Mouse (Mus musculus) yolk sac, embryonic 10.5 days (tissue): Measurements from ENCODE around the gene Gas1.

Experiments used
- DNase-seq: peaks from one replicate; pipeline ENCODE4 v3.0.0-alpha.2; 2017; ENCODE audit warnings: low spot score

Gene Gas1

GRCm38 (mm10) chr13:60177106-60177796, at the start of gene Gas1:
Gas1 (minus strand) TSS chr13:60177365.
- DNase-seq: peak; percentile 94

DNA sequence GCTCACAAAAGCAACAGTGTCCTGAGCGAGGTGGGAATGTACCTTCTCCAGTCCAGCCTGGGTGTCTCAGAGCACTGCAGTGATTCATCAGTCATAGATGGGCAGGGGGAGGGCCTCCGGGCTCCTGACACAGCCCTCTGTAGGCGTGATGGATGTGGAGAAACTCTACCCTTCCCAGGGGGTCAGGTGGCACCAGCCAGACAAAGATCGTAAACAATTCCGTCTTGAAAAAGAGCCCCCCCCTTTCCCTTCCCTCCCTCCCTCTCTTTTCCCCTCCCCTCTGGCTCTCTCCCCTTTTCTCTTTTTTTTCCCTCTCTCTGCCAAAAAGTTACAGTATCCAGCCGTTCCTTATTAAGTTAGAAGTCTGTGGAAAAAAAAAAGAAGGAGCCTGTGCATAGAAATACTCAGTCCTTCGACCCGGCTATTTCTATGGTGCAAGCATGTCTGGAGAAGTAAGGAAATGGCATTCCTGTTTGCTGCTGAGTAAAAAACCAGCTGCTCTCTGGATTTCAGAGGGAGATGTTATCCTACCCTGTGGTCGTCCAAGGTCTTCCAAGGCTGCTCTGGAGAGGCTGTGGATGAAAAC, 49.2 kb upstream of the Gas1 start:
- peak; percentile 55 for DNase-seq

- peak; percentile 26 for DNase-seq
Measured at GRCm38 (mm10) chr13:60225736-60226135, 48.6 kb upstream of the Gas1 start.

GRCm38 (mm10) chr13:60225276-60225675, 48.1 kb upstream of the Gas1 start:
- DNase-seq: no peak

DNA sequence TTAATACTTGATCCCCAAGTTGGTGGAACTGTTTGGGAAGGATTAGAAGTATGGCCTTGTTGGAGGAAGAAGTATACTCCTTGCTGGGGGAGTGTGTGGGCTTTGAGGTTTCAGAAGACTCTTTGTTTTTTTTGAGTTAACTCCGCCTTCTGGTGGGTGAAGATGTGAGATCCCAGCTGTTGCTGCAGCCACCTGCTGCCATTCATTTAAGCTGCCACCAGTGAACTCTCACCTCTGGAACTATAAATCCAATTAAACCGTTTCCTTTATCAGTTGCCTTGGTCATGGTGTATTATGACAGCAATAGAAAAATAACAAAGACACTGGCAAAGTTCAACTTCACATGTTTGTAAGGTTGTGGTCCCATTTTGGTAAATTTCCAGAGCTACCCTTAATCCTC, 46.6 kb upstream of the Gas1 start:
- DNase-seq: no peak

GRCm38 (mm10) chr13:60222336-60222735, 45.2 kb upstream of the Gas1 start:
- DNase-seq: no peak

DNA sequence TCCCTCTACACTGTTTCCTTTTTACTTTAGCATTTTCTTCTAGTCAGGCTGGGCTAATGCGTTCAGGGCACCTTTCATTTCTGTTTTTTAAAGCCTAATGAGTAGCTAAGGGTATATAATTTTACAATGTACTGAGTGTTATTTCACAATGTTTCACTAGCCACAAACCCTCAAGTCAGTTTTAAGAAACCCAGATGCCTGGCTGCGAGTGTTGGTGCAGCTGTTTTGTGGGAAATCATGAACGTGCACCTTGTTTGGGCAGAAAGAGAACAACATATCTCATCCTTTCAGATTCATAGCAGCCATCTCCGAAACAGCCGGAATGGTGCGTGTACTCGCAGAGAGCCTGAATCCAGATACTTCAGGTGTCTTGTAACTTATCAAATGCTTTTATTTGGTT, 36.7 kb upstream of the Gas1 start:
- no peak for DNase-seq

DNA sequence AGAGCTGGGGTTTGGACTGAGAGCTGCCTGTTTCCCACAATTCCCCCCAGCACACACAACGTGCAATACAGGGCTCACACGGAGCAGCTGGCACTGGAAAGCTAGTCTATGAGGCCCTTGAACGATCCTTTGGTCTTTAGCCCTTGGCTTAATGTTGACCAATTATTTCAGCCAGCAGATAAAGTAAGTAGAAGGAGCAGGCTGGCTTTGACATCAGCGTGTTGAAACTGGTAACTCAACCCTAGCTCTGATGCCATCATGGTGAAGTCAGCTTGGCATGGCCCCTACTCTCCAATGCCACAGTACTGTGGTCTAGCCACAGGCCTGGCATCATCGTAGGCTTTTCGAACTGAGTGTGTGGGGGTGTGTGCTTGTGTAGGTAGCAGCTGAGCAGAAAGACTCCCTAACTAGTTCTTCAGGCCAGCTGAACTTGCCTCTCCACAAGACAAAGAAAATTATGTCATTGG, 30.0 kb upstream of the Gas1 start:
- no peak for DNase-seq

DNA sequence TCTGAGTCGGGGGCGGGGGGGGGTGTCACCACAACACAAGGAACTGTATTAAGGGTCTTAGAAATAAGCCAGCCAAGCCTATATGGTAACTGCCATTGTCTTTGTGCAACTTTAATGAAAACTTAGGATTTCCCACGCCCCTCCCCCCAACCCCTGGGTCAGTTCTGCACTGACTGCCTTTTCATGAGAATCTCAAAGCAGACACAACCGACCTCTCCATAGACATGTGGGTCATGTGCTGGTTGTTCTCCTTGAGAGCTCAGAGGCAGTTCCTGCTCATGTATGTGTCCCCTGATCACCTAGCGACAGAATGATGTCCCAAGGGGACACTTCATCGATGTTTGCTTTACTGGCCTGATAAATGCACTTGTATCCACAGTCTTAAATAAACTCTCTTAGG, 27.6 kb upstream of the Gas1 start:
- no peak for DNase-seq

- no peak for DNase-seq
Measured at GRCm38 (mm10) chr13:60193273-60193672, 16.1 kb upstream of the Gas1 start.

DNA sequence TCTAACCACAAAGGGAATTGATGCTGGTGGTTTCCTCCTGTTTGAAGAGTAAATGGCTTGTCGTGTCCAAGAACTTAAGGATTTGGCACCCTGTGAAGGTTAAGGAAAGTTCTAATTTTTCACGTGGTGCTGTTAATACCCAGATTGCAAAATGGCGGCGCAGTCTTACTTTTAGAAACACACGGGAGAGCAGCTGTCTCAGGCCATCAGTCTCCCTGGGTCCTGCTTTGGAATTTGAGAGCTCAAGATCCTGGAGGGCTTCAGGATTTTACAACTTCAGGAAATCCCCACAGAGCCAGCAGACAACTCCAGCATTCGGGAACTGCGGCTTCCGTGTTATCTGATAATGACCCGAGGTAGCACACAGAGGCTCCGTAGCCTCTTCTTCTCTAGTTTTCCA, 12.8 kb upstream of the Gas1 start:
- DNase-seq: no peak

GRCm38 (mm10) chr13:60188952-60189351, 11.8 kb upstream of the Gas1 start:
- DNase-seq: no peak

DNA sequence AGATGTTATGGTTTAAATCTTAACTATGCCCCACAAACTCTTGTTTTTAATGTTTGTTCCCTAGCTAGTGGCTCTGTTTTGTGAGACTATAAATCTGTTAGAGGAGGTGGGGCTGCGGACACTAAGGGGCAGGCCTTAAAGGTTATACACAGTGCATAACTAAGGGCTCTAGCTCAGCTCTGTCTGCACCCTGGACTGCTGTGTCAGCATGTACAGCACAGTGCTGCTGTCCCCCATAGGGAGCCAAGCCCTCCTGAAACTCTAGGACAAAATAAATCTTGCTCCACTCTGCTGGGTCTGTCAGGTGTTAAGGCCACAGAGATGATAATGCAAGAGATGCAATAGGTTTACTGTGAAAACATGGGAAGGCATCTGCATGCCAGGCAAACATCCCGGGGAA, 10.1 kb upstream of the Gas1 start:
- DNase-seq: no peak

GRCm38 (mm10) chr13:60182346-60182745, 5.2 kb upstream of the Gas1 start:
- peak; percentile 10 for DNase-seq

- DNase-seq: no peak
Measured at GRCm38 (mm10) chr13:60179641-60180040, 2.5 kb upstream of the Gas1 start.

DNA sequence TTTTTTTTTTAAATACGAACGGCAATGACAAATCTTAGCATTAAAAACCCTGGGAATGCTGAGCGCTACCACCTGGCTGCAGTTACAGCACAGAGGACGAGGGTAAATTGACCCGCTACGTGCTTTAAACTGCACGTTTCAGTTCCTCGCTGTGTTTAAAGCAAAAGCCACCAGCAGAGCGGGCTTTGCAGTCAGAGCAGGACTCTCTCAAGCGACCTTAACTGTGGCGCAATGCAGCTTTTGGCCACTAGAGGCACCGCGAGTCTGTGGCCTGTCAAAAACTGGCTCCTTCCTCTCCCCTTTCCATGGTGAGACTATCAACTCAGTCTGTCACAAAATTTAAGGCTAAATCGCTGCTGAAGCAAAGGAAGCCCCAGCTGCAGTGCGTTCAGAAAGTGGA, 1.3 kb upstream of the Gas1 start:
- peak; percentile 87 for DNase-seq

- no peak for DNase-seq
Measured at GRCm38 (mm10) chr13:60177797-60178110, 589 bp upstream of the Gas1 start.

DNA sequence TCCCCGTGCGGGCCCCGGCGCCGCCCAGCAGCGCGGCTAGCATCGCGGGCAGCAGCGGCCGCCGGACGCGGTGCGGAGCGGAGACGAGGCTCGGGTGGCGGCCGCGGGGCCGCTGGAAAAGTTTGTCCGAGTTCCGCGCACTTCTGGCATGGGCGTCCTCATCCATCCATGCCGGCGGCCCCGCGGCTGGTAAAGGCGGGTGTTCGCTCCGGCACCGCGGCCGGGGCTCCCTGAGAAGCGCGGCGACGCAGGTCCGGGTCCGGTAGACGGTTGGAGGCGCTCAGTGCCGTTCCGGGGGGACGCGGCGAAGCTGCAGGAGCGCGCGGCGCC, 424 bp downstream of the Gas1 start:
- no peak for DNase-seq

- DNase-seq: peak; percentile 67
Measured at GRCm38 (mm10) chr13:60176136-60176775, 909 bp downstream of the Gas1 start.

GRCm38 (mm10) chr13:60175490-60176135, 1.6 kb downstream of the Gas1 start:
- peak; percentile 50 for DNase-seq

GRCm38 (mm10) chr13:60174953-60175352, 2.2 kb downstream of the Gas1 start:
- peak; percentile 5 for DNase-seq

DNA sequence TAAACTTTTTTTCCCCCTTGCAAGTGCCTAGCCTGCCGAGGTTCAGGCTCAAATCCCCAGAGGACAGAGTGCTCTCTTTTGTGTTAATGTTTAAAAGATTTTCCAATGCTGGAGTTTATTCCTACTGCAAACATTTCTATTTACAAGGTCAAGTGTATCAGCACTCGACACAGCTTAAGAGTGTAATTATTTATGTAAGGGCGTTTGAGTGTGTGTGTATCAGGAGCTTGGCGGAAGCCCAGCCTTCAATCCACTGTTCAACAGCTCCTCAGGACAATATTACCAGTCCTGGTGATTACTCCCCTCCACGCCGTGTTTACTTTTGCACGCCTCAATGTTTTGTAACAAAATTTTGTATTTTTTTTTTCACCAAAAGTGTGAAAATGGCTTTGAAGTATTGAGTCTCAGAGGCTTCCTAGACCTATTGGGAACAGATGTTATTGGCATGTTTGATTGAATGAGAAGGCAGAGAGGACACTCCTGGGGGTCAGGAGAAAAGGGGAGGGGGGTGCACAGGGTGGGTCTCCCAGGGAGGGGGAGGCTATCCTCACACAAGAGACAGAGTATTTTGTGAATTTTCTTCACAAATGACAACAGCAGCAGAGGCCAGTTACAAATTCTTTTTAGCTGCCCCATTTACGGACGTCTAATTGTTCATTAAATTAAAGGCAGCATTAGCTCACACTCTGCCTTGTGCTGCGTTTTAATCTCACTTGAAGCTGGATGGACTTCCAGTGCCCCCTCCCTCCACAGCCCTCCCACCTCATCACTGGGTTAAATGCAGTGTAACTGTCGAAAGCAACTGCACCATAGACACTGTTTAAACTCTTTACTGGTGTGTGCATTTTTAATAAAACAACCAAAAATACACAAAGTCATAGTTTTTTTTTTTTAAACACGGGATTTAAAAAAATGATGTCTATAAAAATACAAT, 3.3 kb downstream of the Gas1 start:
- DNase-seq: peak; percentile 54
